Mouse (Mus musculus) midbrain, embryonic 16.5 days (tissue): ENCODE data around the gene Coro1b. TPM values are rescaled to one million over a fixed set of nuclear protein-coding genes. Genes with fewer than 3 reads are reported as not detected.

Experiments
- ATAC-seq: fragments of 200-750 bp; cut with Nextera tagmentation; 2 replicates; pipeline ENCODE4 v1.8.0; 2017; ENCODE audit warnings: moderate TSS enrichment
- H3K27ac ChIP-seq: fragments of 300-500 bp; sonication (generic); 2 replicates; pipeline ENCODE4 v1.5.1; 2014; ENCODE audit warnings: mild to moderate bottlenecking, low read length, mixed read lengths
- H3K27me3 ChIP-seq: fragments of 300-500 bp; sonication (generic); 2 replicates; pipeline ENCODE4 v1.6.1; 2014; ENCODE audit warnings: low read depth, low read length, mixed read lengths; ENCODE audit not compliant: control insufficient read depth, insufficient read depth
- H3K36me3 ChIP-seq: fragments of 300-500 bp; sonication (generic); 2 replicates; pipeline ENCODE4 v1.6.1; 2014; ENCODE audit warnings: mild to moderate bottlenecking, low read length, moderate library complexity, mixed read lengths; ENCODE audit not compliant: control insufficient read depth, insufficient read depth
- H3K4me1 ChIP-seq: fragments of 300-500 bp; sonication (generic); 2 replicates; pipeline ENCODE4 v1.6.1; 2014; ENCODE audit warnings: mild to moderate bottlenecking, low read length, mixed read lengths; ENCODE audit not compliant: control insufficient read depth, insufficient read depth
- H3K4me2 ChIP-seq: fragments of 300-500 bp; sonication (generic); 2 replicates; pipeline ENCODE4 v1.6.1; 2014; ENCODE audit warnings: mild to moderate bottlenecking, low read length, mixed read lengths
- H3K4me3 ChIP-seq: fragments of 300-500 bp; sonication (generic); 2 replicates; pipeline ENCODE4 v1.5.1; 2014; ENCODE audit warnings: low read depth, mild to moderate bottlenecking, low read length, moderate library complexity, mixed read lengths
- H3K9ac ChIP-seq: fragments of 300-500 bp; sonication (generic); 2 replicates; pipeline ENCODE4 v1.6.1; 2014; ENCODE audit warnings: low read depth, low read length, mixed read lengths
- H3K9me3 ChIP-seq: fragments of 300-500 bp; sonication (generic); replicated peaks from 2 replicates; pipeline ENCODE4 v1.6.1; 2014; ENCODE audit warnings: mild to moderate bottlenecking, low read length, mixed read lengths; ENCODE audit not compliant: control insufficient read depth, poor library complexity, severe bottlenecking
- WGBS: fragments of 180-500 bp; shearing (Covaris S2); extraction: QIAGEN DNeasy Blood & Tissue Kit; methylation state at CpG from one replicate; pipeline ENCODE4 v1.1.7; 2014; 5-methylcytosine and 5-hydroxymethylcytosine counted together
- polyA plus RNA-seq: library from polyadenylated mRNA; unstranded; fragments of >200 nt; fragmentation: Nextera tagmentation; extraction: Ambion mirVana; gene quantifications from 2 replicates; pipeline ENCODE4 v1.2.1, GENCODE M21; 2015

Gene Coro1b
- polyA plus RNA-seq = 102 and 119 TPM in 2 replicates

DNA sequence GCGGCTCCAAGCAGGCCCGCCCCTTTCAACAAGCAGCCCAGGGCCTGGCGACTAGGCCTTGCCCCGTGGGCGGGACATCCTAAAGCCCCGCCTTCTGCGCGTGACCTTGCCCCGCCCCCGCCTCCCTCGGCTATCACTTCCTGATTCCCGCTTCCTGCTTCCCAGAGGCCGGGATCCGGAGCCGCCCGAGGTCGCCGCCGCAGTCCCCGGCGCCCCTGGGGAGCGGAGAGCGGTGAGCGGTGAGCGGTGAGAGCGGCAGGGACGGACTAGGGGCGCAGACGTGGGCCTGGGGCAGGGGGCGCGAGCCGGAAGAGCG, at the start of gene Coro1b:
TSS of gene Coro1b (plus strand) at position 129 of the 316 bp plus-strand sequence.
- Histone ChIP-seq H3K4me3 (peak within 1 kb of the TSS; percentile 92), H3K4me1 (peaks cover 15% of the 10 kb centered on the region), H3K27me3 (no peaks in the 10 kb centered on the region), H3K9ac (peak within 1 kb of the TSS; percentile 96), H3K9me3 (no peaks in the 10 kb centered on the region), H3K27ac (peak within 1 kb of the TSS; percentile 72), H3K36me3 (peaks cover 2% of the 10 kb centered on the region; the same call in 1 of the 2 replicates), H3K4me2 (peak within 1 kb of the TSS; percentile 96)
- WGBS = under 1% methylated on average over 32 of the region's 33 CpGs
- peak; percentile 93 for ATAC-seq

- ATAC-seq = no peak
Observed at GRCm38 (mm10) chr19:4099056-4099455, 49.4 kb upstream of the Coro1b start.

GRCm38 (mm10) chr19:4099837-4100717, 48.3 kb upstream of the Coro1b start, which contains the start of gene Pitpnm1:
TSS of gene Pitpnm1 (plus strand) at chr19:4099998.
- Histone ChIP-seq H3K4me3 (peak within 1 kb of the TSS; percentile 57), H3K9ac (peak within 1 kb of the TSS; percentile 75), H3K4me1 (peaks cover 46% of the 10 kb centered on the region), H3K4me2 (peak within 1 kb of the TSS; percentile 62), H3K27me3 (no peaks in the 10 kb centered on the region), H3K9me3 (no peaks in the 10 kb centered on the region), H3K27ac (peak within 1 kb of the TSS; percentile 76), H3K36me3 (peaks cover 5% of the 10 kb centered on the region; the same call in 1 of the 2 replicates)
- no peak for ATAC-seq
- 2% methylated on average over 51 of the region's 53 CpGs for WGBS

More at GRCm38 (mm10) chr19:4099056-4099455, 49.4 kb upstream of the Coro1b start:
- no peaks in the 10 kb centered on the region for H3K9me3 ChIP-seq
- H3K9ac ChIP-seq = peak overlapping the region; percentile 18; the same call in 1 of the 2 replicates
- H3K36me3 ChIP-seq = no peaks in the 10 kb centered on the region
- no peaks in the 10 kb centered on the region for H3K27me3 ChIP-seq
- H3K4me1 ChIP-seq = peaks cover 46% of the 10 kb centered on the region
- no peak overlapping the region for H3K27ac ChIP-seq
- 14% methylated on average over 9 of the region's 9 CpGs for WGBS
- H3K4me2 ChIP-seq = peak overlapping the region; percentile 14; the same call in 1 of the 2 replicates
- no peak overlapping the region for H3K4me3 ChIP-seq

DNA sequence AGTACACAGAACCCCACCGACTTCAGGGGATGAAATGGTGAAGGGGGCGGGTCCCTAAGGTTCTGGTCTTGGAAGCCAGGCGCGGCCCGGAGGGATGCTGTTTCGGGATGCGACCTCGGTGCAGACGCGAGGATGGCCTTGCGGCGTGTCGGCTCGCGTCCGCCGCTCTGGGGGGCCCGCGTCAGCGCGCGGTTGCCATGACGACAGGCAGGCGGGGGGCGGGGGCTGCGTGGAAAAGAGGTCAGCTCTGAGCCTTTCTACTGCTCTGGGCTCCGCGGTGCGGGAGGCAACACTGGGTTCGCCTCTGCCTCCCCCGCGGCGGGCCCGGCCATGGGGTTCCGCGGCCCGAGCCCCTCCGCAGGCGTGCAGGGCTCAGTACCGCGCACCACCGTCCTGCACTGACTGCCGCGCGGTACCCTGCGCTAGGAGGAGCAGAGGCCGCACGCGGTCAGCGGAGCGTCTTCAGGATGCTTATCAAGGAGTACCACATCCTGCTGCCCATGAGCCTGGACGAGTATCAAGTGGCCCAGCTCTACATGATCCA, 47.6 kb upstream of the Coro1b start:
- peak overlapping the region; percentile 57 for H3K4me3 ChIP-seq
- peak overlapping the region; percentile 62 for H3K4me2 ChIP-seq
- H3K9ac ChIP-seq = peak overlapping the region; percentile 75
- H3K27ac ChIP-seq = peak overlapping the region; percentile 76
- H3K9me3 ChIP-seq = no peaks in the 10 kb centered on the region
- no peak for ATAC-seq
- no peaks in the 10 kb centered on the region for H3K27me3 ChIP-seq
- H3K4me1 ChIP-seq = peaks cover 45% of the 10 kb centered on the region
- H3K36me3 ChIP-seq = peaks cover 8% of the 10 kb centered on the region; the same call in 1 of the 2 replicates
- under 1% methylated on average over 48 of the region's 52 CpGs for WGBS

DNA sequence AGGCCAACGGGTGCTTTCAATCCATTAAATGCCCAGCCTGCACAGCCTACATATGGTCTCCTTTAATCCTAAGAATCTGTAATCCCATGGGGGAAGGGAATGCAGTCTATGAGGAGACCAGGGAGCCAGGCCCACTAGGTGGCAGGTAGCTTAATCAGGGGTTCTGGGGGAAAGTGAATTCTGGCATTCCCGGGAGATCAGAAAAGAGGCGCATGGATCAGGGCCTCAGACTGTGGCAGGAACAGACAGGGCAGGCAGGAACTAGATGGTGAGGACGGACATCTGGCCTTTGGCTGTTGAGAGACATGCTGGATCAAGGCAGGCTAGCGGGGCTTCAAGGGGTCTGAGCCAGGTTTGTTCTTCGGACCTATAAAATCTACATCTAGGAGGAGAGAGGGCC, 47.0 kb upstream of the Coro1b start:
- H3K4me2 ChIP-seq = peak overlapping the region; percentile 62
- peaks cover 39% of the 10 kb centered on the region for H3K4me1 ChIP-seq
- WGBS = 45% methylated on average over 6 of the region's 6 CpGs

DNA sequence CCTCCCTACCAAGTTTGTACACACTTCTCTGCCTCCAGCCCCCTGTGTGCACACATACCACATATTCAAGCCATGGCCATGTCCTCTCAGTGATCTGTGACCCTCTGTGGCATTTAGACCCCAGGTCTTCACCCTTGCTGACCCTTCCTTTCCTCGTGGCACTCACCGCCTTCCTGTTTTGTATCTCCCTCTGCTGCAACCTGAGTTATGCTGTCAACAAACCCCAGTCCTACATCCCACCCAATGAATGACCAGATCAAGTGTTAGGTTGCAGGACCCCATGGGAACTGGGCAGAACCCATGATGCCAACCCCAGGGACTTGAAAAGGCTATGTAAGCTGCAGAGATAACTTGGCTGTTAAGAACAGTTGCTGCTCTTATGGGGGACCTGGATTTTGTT, 46.4 kb upstream of the Coro1b start:
- Histone ChIP-seq H3K27ac (no peak overlapping the region), H3K4me3 (peak overlapping the region; percentile 57; the same call in 1 of the 2 replicates), H3K4me2 (peak overlapping the region; percentile 62), H3K9ac (no peak overlapping the region; the same call in 1 of the 2 replicates), H3K4me1 (peaks cover 39% of the 10 kb centered on the region), H3K36me3 (peaks cover 11% of the 10 kb centered on the region; the same call in 1 of the 2 replicates), H3K27me3 (no peaks in the 10 kb centered on the region), H3K9me3 (no peaks in the 10 kb centered on the region)
- no peak for ATAC-seq
- 90% methylated on average over 2 of the region's 2 CpGs for WGBS

More for the DNA sequence above, 47.0 kb upstream of the Coro1b start:
- ATAC-seq = no peak
- Histone ChIP-seq H3K36me3 (peaks cover 8% of the 10 kb centered on the region; the same call in 1 of the 2 replicates), H3K9ac (peak overlapping the region; percentile 75), H3K4me3 (peak overlapping the region; percentile 57), H3K27ac (peak overlapping the region; percentile 76), H3K9me3 (no peaks in the 10 kb centered on the region), H3K27me3 (no peaks in the 10 kb centered on the region)

DNA sequence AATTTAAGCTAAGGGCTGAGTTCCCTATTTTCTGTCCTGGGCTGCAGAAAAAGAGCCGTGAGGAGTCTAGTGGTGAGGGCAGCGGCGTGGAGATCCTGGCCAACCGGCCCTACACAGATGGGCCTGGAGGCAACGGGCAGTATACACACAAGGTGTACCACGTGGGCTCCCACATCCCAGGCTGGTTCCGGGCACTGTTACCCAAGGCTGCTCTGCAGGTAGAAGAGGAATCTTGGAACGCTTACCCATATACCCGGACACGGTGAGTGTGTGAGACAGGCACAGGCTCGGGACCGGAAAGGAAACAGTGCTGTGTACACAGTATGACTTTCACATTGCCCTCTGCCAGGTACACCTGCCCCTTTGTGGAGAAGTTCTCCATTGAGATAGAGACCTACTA, 45.8 kb upstream of the Coro1b start:
- no peak overlapping the region for H3K9ac ChIP-seq
- no peak for ATAC-seq
- H3K4me2 ChIP-seq = no peak overlapping the region
- peaks cover 15% of the 10 kb centered on the region; the same call in 1 of the 2 replicates for H3K36me3 ChIP-seq
- H3K9me3 ChIP-seq = no peaks in the 10 kb centered on the region
- H3K27ac ChIP-seq = no peak overlapping the region
- peaks cover 37% of the 10 kb centered on the region for H3K4me1 ChIP-seq
- 93% methylated on average over 12 of the region's 12 CpGs for WGBS
- no peak overlapping the region for H3K4me3 ChIP-seq
- no peaks in the 10 kb centered on the region for H3K27me3 ChIP-seq

DNA sequence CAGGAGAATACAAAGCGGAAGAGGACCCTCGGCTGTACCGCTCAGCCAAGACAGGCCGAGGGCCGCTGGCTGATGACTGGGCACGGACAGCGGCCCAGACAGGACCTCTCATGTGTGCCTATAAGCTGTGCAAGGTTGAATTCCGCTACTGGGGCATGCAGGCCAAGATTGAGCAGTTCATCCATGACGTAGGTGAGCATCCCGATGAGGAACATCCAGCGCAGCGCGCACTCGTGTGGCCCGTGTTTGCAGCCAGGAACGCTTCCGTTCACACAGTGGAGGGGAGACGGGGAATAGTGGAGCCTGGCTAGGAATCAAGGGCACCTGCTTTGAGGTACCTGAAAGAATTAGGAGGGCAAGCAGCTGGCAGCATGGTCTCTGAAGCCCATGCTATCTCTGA, 45.1 kb upstream of the Coro1b start:
- peaks cover 31% of the 10 kb centered on the region for H3K4me1 ChIP-seq
- WGBS = 91% methylated on average over 18 of the region's 18 CpGs

More for the DNA sequence above, 45.1 kb upstream of the Coro1b start:
- no peaks in the 10 kb centered on the region for H3K9me3 ChIP-seq
- H3K9ac ChIP-seq = no peak overlapping the region
- no peaks in the 10 kb centered on the region for H3K27me3 ChIP-seq
- no peak overlapping the region for H3K4me3 ChIP-seq
- no peak for ATAC-seq
- H3K36me3 ChIP-seq = peaks cover 17% of the 10 kb centered on the region; the same call in 1 of the 2 replicates
- H3K4me2 ChIP-seq = no peak overlapping the region
- H3K27ac ChIP-seq = no peak overlapping the region
